Mouse (Mus musculus) G1E (cell line): Measurements from ENCODE around the gene Lmbr1l.
A peak's percentile ranks its signal among the peaks of the same experiment; 100 is the strongest.

Experiments
- CTCF ChIP-seq: IDR thresholded peaks from 2 replicates; pipeline ENCODE4 v1.5.1; 2012; ENCODE audit warnings: low read depth, low read length, inconsistent platforms, mixed read lengths
- GATA1 ChIP-seq: IDR thresholded peaks from 2 replicates; pipeline ENCODE4 v1.6.1; 2012; ENCODE audit warnings: borderline replicate concordance, low read length, inconsistent platforms, mixed read lengths
- GATA2 ChIP-seq: IDR thresholded peaks from 2 replicates; pipeline ENCODE4 v1.6.1; 2012; ENCODE audit warnings: low read depth, low read length, inconsistent platforms, borderline replicate concordance
- TAL1 ChIP-seq: conservative IDR thresholded peaks from 2 replicates; pipeline ENCODE4 v1.6.1; 2012; ENCODE audit warnings: low read depth, low read length, inconsistent platforms, mixed read lengths

DNA sequence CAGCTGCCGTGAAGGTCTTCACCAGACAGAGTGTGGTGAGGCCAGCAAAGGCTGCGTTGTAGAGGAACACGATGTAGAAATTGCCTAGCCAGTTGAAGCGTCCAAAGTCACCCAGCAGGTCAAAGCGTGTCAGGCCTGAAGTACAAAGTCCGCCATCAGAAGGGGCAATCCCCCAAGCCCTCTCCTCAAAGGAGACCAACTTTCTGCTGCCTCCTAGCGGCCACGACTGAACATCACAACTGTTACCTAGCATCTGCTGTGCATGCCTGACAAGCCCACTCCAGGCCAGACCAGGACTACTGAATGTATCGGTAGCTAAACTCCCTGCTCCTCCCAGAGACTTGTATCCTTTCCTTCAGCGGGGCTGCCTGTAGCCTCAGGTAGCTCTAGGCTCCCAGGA lies 13.3 kb downstream of the Lmbr1l start:
- TF ChIP-seq CTCF (peak; percentile 83), GATA1 (no peak), TAL1 (no peak), GATA2 (no peak)
